Comparison of ENCODE assay signal across 23 mouse cellular contexts in genomic region chr4:46328906-46329305, GRCm38 (mm10). TPM values are rescaled to one million over a fixed set of nuclear protein-coding genes. Genes with fewer than 3 reads are reported as not detected.
DNase-seq lines count a peak whose midpoint lies in the region; ATAC-seq and TF ChIP-seq lines count a peak whose summit lies in the region.
"Had no signal": no experiment of that assay in that cellular context is flagged by ENCODE, and none has a peak within 500 bp of the region (broad histone marks: within the 10 kb centered on the region; RNA-seq: fewer than 3 reads in every experiment).

No protein-coding gene starts in this region.

- H3K36me3 ChIP-seq in forebrain, embryonic 11.5 days (ENCODE audit: control insufficient read depth, insufficient read depth, low read length), result no peaks in the 10 kb centered on the region
- H3K36me3 ChIP-seq in forebrain, embryonic 10.5 days (replicated peaks), result no peaks in the 10 kb centered on the region
- H3K36me3 ChIP-seq in midbrain, postnatal 0 days (ENCODE audit: insufficient read depth, low read length), result no peaks in the 10 kb centered on the region
- no peaks in the 10 kb centered on the region for H3K36me3 ChIP-seq in midbrain, embryonic 11.5 days (ENCODE audit: control insufficient read depth, insufficient read depth, low read length)
- H3K36me3 ChIP-seq in heart, embryonic 10.5 days, result no peaks in the 10 kb centered on the region
- H3K36me3 ChIP-seq: forebrain, embryonic 12.5 days; heart, embryonic 12.5 days; intestine, embryonic 15.5 days had no signal

- DNase-seq in forebrain, embryonic 11.5 days (ENCODE audit: low spot score), result peak; percentile 40
- DNase-seq in forebrain, embryonic 10.5 days (ENCODE audit: extremely low spot score, low spot score), result no peak
- DNase-seq in midbrain, postnatal 0 days (ENCODE audit: low spot score), result no peak
- no peak for DNase-seq in midbrain, embryonic 11.5 days (ENCODE audit: low spot score, missing footprints)
- DNase-seq in retina, embryonic 14.5 days (ENCODE audit: low spot score), result peak; percentile 48
- DNase-seq in heart, embryonic 10.5 days (ENCODE audit: low spot score), result no peak
- DNase-seq in left cerebral cortex, adult 18-20 months (ENCODE audit: low spot score in 2 of 2), result no peak
- DNase-seq: adrenal gland, postnatal 14 days; cerebellum, adult 11-12 months; cerebellum, adult 9-10 months; cerebellum, postnatal 25 days; gastrocnemius, postnatal 10 days; heart, adult 2 months had no signal

- H3K4me1 ChIP-seq in forebrain, embryonic 11.5 days (replicated peaks; ENCODE audit: control insufficient read depth, insufficient read depth, low read length), result no peaks in the 10 kb centered on the region; the same call in 1 of the 2 replicates
- H3K4me1 ChIP-seq in forebrain, embryonic 10.5 days, result peaks cover 9% of the 10 kb centered on the region
- no peaks in the 10 kb centered on the region for H3K4me1 ChIP-seq in midbrain, postnatal 0 days (ENCODE audit: insufficient read depth, low read length)
- no peaks in the 10 kb centered on the region for H3K4me1 ChIP-seq in midbrain, embryonic 11.5 days (ENCODE audit: control insufficient read depth, insufficient read depth, low read length)
- no peaks in the 10 kb centered on the region for H3K4me1 ChIP-seq in heart, embryonic 10.5 days
- H3K4me1 ChIP-seq: forebrain, embryonic 12.5 days; heart, embryonic 12.5 days; intestine, embryonic 15.5 days had no signal

- WGBS in forebrain, embryonic 11.5 days, result 35% methylated on average over 3 of the region's 3 CpGs
- 38% methylated on average over 3 of the region's 3 CpGs for WGBS in forebrain, embryonic 10.5 days
- 25% methylated on average over 3 of the region's 3 CpGs for WGBS in midbrain, postnatal 0 days
- 39% methylated on average over 3 of the region's 3 CpGs for WGBS in midbrain, embryonic 11.5 days
- 45% methylated on average over 3 of the region's 3 CpGs for WGBS in heart, embryonic 10.5 days

- no peak overlapping the region for H3K4me3 ChIP-seq in forebrain, embryonic 11.5 days (ENCODE audit: low read depth, low read length)
- H3K4me3 ChIP-seq in forebrain, embryonic 10.5 days, result no peak overlapping the region
- no peak overlapping the region for H3K4me3 ChIP-seq in midbrain, postnatal 0 days (ENCODE audit: low read depth, low read length)
- H3K4me3 ChIP-seq in midbrain, embryonic 11.5 days (ENCODE audit: low read depth, low read length), result no peak overlapping the region
- H3K4me3 ChIP-seq in heart, embryonic 10.5 days, result no peak overlapping the region
- H3K4me3 ChIP-seq: erythroblast, embryonic 14.5 days; forebrain, embryonic 12.5 days; heart, adult 2 months; heart, embryonic 12.5 days; intestine, embryonic 15.5 days had no signal

- no peak overlapping the region for H3K27ac ChIP-seq in forebrain, embryonic 11.5 days (ENCODE audit: low read depth, low read length)
- H3K27ac ChIP-seq in forebrain, embryonic 10.5 days, result no peak overlapping the region
- no peak overlapping the region for H3K27ac ChIP-seq in midbrain, postnatal 0 days (ENCODE audit: low read depth, low read length)
- H3K27ac ChIP-seq in midbrain, embryonic 11.5 days (ENCODE audit: low read depth, low read length), result no peak overlapping the region
- no peak overlapping the region for H3K27ac ChIP-seq in heart, embryonic 10.5 days
- H3K27ac ChIP-seq: forebrain, embryonic 12.5 days; heart, adult 2 months; intestine, embryonic 15.5 days had no signal

- no peak for ATAC-seq in forebrain, embryonic 11.5 days (replicated peaks; ENCODE audit: low FRiP score)
- 0 out of 2 replicates have a peak, but pooled peaks have one; percentile 10 for ATAC-seq in midbrain, postnatal 0 days (ENCODE audit: low FRiP score)
- no peak for ATAC-seq in midbrain, embryonic 11.5 days (ENCODE audit: low FRiP score)
- ATAC-seq: forebrain, embryonic 16.5 days; intestine, embryonic 15.5 days had no signal

- H3K9ac ChIP-seq in forebrain, embryonic 11.5 days (ENCODE audit: low read length), result no peak overlapping the region
- no peak overlapping the region for H3K9ac ChIP-seq in midbrain, postnatal 0 days (replicated peaks; ENCODE audit: low read length, poor library complexity, severe bottlenecking)
- H3K9ac ChIP-seq in midbrain, embryonic 11.5 days (ENCODE audit: low read length), result no peak overlapping the region
- H3K9ac ChIP-seq: forebrain, embryonic 12.5 days; heart, embryonic 12.5 days; intestine, embryonic 15.5 days had no signal

- H3K27me3 ChIP-seq in forebrain, embryonic 11.5 days (ENCODE audit: control insufficient read depth, insufficient read depth, low read length), result no peaks in the 10 kb centered on the region; the same call in 1 of the 2 replicates
- peaks cover 29% of the 10 kb centered on the region; the same call in 1 of the 2 replicates for H3K27me3 ChIP-seq in forebrain, embryonic 10.5 days (ENCODE audit: poor library complexity, severe bottlenecking)
- H3K27me3 ChIP-seq in midbrain, postnatal 0 days (ENCODE audit: insufficient read depth, low read length), result no peaks in the 10 kb centered on the region
- H3K27me3 ChIP-seq in midbrain, embryonic 11.5 days (ENCODE audit: control insufficient read depth, insufficient read depth, low read length), result no peaks in the 10 kb centered on the region; the same call in 1 of the 2 replicates
- H3K27me3 ChIP-seq in heart, embryonic 10.5 days (ENCODE audit: insufficient read depth, poor library complexity, severe bottlenecking), result peaks cover 25% of the 10 kb centered on the region

- H3K9me3 ChIP-seq in forebrain, embryonic 11.5 days (ENCODE audit: control insufficient read depth, low read length), result no peaks in the 10 kb centered on the region
- H3K9me3 ChIP-seq in forebrain, embryonic 10.5 days, result no peaks in the 10 kb centered on the region
- no peaks in the 10 kb centered on the region for H3K9me3 ChIP-seq in midbrain, postnatal 0 days (ENCODE audit: low read length)
- no peaks in the 10 kb centered on the region for H3K9me3 ChIP-seq in midbrain, embryonic 11.5 days (ENCODE audit: control insufficient read depth, low read length)
- H3K9me3 ChIP-seq in heart, embryonic 10.5 days, result no peaks in the 10 kb centered on the region
- H3K9me3 ChIP-seq: forebrain, embryonic 12.5 days; intestine, embryonic 15.5 days had no signal

- no peak for TF ChIP-seq CTCF in midbrain, postnatal 0 days (IDR thresholded peaks at IDR 0.05)

- H3K4me2 ChIP-seq in forebrain, embryonic 11.5 days (ENCODE audit: low read depth, low read length, severe bottlenecking), result no peak overlapping the region
- no peak overlapping the region for H3K4me2 ChIP-seq in midbrain, postnatal 0 days (ENCODE audit: low read depth, low read length, poor library complexity, severe bottlenecking)
- H3K4me2 ChIP-seq in midbrain, embryonic 11.5 days, result no peak overlapping the region
- H3K4me2 ChIP-seq: forebrain, embryonic 12.5 days; heart, embryonic 12.5 days; intestine, embryonic 15.5 days had no signal

RNA-seq across cellular contexts. Expression of gene Foxe1, which starts 14.5 kb away (rescaled TPM):
- 0.08 TPM in 1 of 2 replicates, not detected in the other for polyA plus RNA-seq in forebrain, embryonic 11.5 days (2014; fragmentation: Nextera tagmentation; extraction: Ambion mirVana)
- polyA plus RNA-seq in forebrain, embryonic 10.5 days (2016; fragmentation: Nextera tagmentation; extraction: Ambion mirVana), result 0.05 TPM in 1 of 2 replicates, not detected in the other
- total RNA-seq in midbrain, postnatal 0 days (2014; rRNA removed), result not detected in 2 replicates
- polyA plus RNA-seq in midbrain, postnatal 0 days (2015; fragmentation: Nextera tagmentation; extraction: Ambion mirVana), result not detected in 2 replicates
- not detected in 2 replicates for polyA plus RNA-seq in midbrain, embryonic 11.5 days (2014; fragmentation: Nextera tagmentation; extraction: Ambion mirVana)
- 0.23 and 1.6 TPM in 2 replicates for polyA plus RNA-seq in heart, embryonic 10.5 days (2016; fragmentation: Nextera tagmentation; extraction: Ambion mirVana)
- total RNA-seq in left cerebral cortex, adult 18-20 months (2021), result not detected
- total RNA-seq: adrenal gland, postnatal 14 days; gastrocnemius, postnatal 10 days; heart, adult 2 months; heart, postnatal 25 days had no signal
- polyA plus RNA-seq: cortical plate, adult 2 months; erythroblast, embryonic 14.5 days; forebrain, embryonic 12.5 days; forebrain, embryonic 16.5 days; frontal cortex, adult 2 months; gonadal fat pad, adult 2 months; heart, adult 2 months; heart, embryonic 12.5 days; heart, embryonic 16.5 days; intestine, embryonic 15.5 days had no signal

Comparison
In these comparisons a context has a peak if more than half of its experiments do, and no peak if none do; other contexts are left out.
1. DNase-seq: peak in forebrain, embryonic 11.5 days (single experiment) and retina, embryonic 14.5 days (single experiment); none in forebrain, embryonic 10.5 days (single experiment), midbrain, postnatal 0 days (single experiment), midbrain, embryonic 11.5 days (single experiment), heart, embryonic 10.5 days (single experiment) and left cerebral cortex, adult 18-20 months (0 of 2).